Mouse (Mus musculus): ENCODE data around the gene Foxa3. TPM values are rescaled to one million over a fixed set of nuclear protein-coding genes. Genes with fewer than 3 reads are reported as not detected.

The Foxa3 gene
- total and polyA plus RNA-seq, 3 experiments = not detected

- Histone ChIP-seq H3K9me3 (replicated peaks; ENCODE audit: insufficient read depth, low read length) (no peaks in the 10 kb centered on the region), H3K4me3 (ENCODE audit: control insufficient read depth in 1 of 2, insufficient read depth in 1 of 2, low read depth in 2 of 2, low read length in 2 of 2) (no peak overlapping the region), H3K79me2 (ENCODE audit: control insufficient read depth, insufficient read depth, low read length, poor library complexity) (no peaks in the 10 kb centered on the region), H3K9ac (ENCODE audit: control insufficient read depth, low read depth, low read length, poor library complexity, severe bottlenecking) (no peak overlapping the region), H3K27me3 (ENCODE audit: control insufficient read depth in 1 of 2, insufficient read depth in 2 of 2, low read length in 2 of 2) (no peaks in the 10 kb centered on the region), H3K27ac (ENCODE audit: control insufficient read depth, low read depth, low read length) (no peak overlapping the region), H3K4me1 (ENCODE audit: control insufficient read depth in 1 of 2, insufficient read depth in 2 of 2, low read length in 2 of 2) (no peaks in the 10 kb centered on the region), H3K36me3 (ENCODE audit: control insufficient read depth in 1 of 2, insufficient read depth in 2 of 2, low read length in 2 of 2) (no peaks in the 10 kb centered on the region)
- no peak for TF ChIP-seq MXI1 (IDR thresholded peaks at IDR 0.05; ENCODE audit: low read depth, low read length)
- TF ChIP-seq GABPA (IDR thresholded peaks at IDR 0.05; ENCODE audit: low read depth, low read length) = no peak
- TF ChIP-seq ELF1 (IDR thresholded peaks at IDR 0.05; ENCODE audit: low read depth, low read length) = no peak
- TF ChIP-seq SIN3A (IDR thresholded peaks at IDR 0.05; ENCODE audit: low read length) = no peak
- DNase-seq (ENCODE audit: low read depth, low spot score) = no peak
Observed at GRCm38 (mm10) chr7:19012025-19012621, 11.2 kb downstream of the Foxa3 start.

DNA sequence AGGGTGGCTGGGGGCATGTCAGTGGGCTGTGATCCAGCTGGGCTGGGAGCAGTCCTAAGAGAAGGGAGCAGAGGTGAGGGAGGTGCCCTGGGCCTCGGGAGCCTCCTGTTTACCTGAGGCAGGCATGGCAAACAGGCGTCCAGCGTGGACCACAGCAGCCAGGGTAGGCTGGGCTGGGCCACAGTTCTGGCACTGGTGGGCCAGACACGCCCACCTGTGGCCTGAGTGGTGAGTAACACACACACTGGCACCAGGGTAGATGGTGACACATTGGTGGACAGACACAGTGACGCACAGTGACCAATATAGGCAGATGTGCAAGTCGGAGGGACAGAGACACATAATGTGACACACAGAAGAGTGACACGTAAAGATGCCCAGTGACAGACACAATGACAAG is 12.8 kb downstream of the Foxa3 start:
- Histone ChIP-seq H3K79me2 (ENCODE audit: control insufficient read depth, insufficient read depth, low read length, poor library complexity) (peaks cover 6% of the 10 kb centered on the region), H3K36me3 (ENCODE audit: control insufficient read depth in 1 of 2, insufficient read depth in 2 of 2, low read length in 2 of 2) (peaks cover 0 to 7% of the 10 kb centered on the region in 2 experiments; a peak in 3 of 4 replicates), H3K27ac (ENCODE audit: control insufficient read depth, low read depth, low read length) (no peak overlapping the region), H3K9me3 (replicated peaks; ENCODE audit: insufficient read depth, low read length) (no peaks in the 10 kb centered on the region), H3K27me3 (ENCODE audit: control insufficient read depth in 1 of 2, insufficient read depth in 2 of 2, low read length in 2 of 2) (no peaks in the 10 kb centered on the region), H3K4me1 (ENCODE audit: control insufficient read depth in 1 of 2, insufficient read depth in 2 of 2, low read length in 2 of 2) (peaks cover 0 to 8% of the 10 kb centered on the region in 2 experiments; a peak in 2 of 4 replicates), H3K9ac (ENCODE audit: control insufficient read depth, low read depth, low read length, poor library complexity, severe bottlenecking) (no peak overlapping the region), H3K4me3 (ENCODE audit: control insufficient read depth in 1 of 2, insufficient read depth in 1 of 2, low read depth in 2 of 2, low read length in 2 of 2) (no peak overlapping the region)
- no peak for DNase-seq (ENCODE audit: low read depth, low spot score)
- TF ChIP-seq MXI1 (IDR thresholded peaks at IDR 0.05; ENCODE audit: low read depth, low read length) = no peak
- TF ChIP-seq MAZ (IDR thresholded peaks at IDR 0.05; ENCODE audit: low read depth, low read length) = no peak
- no peak for TF ChIP-seq UBTF (IDR thresholded peaks at IDR 0.05; ENCODE audit: borderline replicate concordance, insufficient read depth, low read depth, low read length)
- TF ChIP-seq RCOR1 (IDR thresholded peaks at IDR 0.05; ENCODE audit: low read depth, low read length) = no peak
- TF ChIP-seq TAL1 (IDR thresholded peaks at IDR 0.05; ENCODE audit: low read length) = no peak
- no peak for TF ChIP-seq TCF12 (IDR thresholded peaks at IDR 0.05; ENCODE audit: low read depth, low read length)
- no peak for TF ChIP-seq MYB (IDR thresholded peaks at IDR 0.05; ENCODE audit: low read depth, low read length)
- TF ChIP-seq ZKSCAN1 (IDR thresholded peaks at IDR 0.05; ENCODE audit: low read depth, low read length) = no peak
- TF ChIP-seq KAT2A (conservative IDR thresholded peaks at IDR 0.05; ENCODE audit: low read depth, low read length) = no peak
- TF ChIP-seq POLR2AphosphoS5 (IDR thresholded peaks at IDR 0.05; ENCODE audit: borderline replicate concordance, low read depth, low read length) = no peak
- no peak for TF ChIP-seq MAFK (IDR thresholded peaks at IDR 0.05; ENCODE audit: borderline replicate concordance, low read depth, low read length)
- TF ChIP-seq ZC3H11A (IDR thresholded peaks at IDR 0.05; ENCODE audit: low read depth, low read length) = no peak
- no peak for TF ChIP-seq GATA1 (IDR thresholded peaks at IDR 0.05; ENCODE audit: low read depth, low read length)
- no peak for TF ChIP-seq SMC3 (IDR thresholded peaks at IDR 0.05; ENCODE audit: low read depth, low read length)
- no peak for TF ChIP-seq POLR2A (IDR thresholded peaks at IDR 0.05; ENCODE audit: control insufficient read depth in 1 of 2, insufficient read depth in 1 of 2, low read depth in 1 of 2, low read length in 2 of 2, poor library complexity in 1 of 2)
- no peak for TF ChIP-seq E2F4 (IDR thresholded peaks at IDR 0.05; ENCODE audit: borderline replicate concordance, low read depth, low read length)
- no peak for TF ChIP-seq ELF1 (IDR thresholded peaks at IDR 0.05; ENCODE audit: low read depth, low read length)
- no peak for TF ChIP-seq RAD21 (IDR thresholded peaks at IDR 0.05; ENCODE audit: low read depth, low read length)
- TF ChIP-seq CHD2 (IDR thresholded peaks at IDR 0.05; ENCODE audit: low read length) = no peak
- TF ChIP-seq MAX (IDR thresholded peaks at IDR 0.05; ENCODE audit: low read length) = no peak

Data from MEL (cell line).